Mouse (Mus musculus): ENCODE measurements at regions not wholly inside any gene's neighbourhood (a gene's known extent, or its start where the extent isn't known, plus 50 kb on each side); places are given as distances from the start of the nearest gene placed in this dataset.
"Not testable (repeated sequence)": the region's sequence is repeated elsewhere in the genome, so short reads cannot be mapped to it uniquely, and the experiment has no call there.

- peak; percentile 9; the same call in 1 of the 2 replicates for ATAC-seq
- 11% methylated on average over 18 of the region's 18 CpGs for WGBS
- no peaks in the 10 kb centered on the region for H3K36me3 ChIP-seq (ENCODE audit: control insufficient read depth, insufficient read depth, low read length)
- peak overlapping the region; percentile 11; the same call in 1 of the 2 replicates for H3K9ac ChIP-seq (ENCODE audit: low read depth, low read length)
- H3K4me3 ChIP-seq (ENCODE audit: low read length), result peak overlapping the region; percentile 21
- H3K4me1 ChIP-seq (ENCODE audit: control insufficient read depth, insufficient read depth, low read depth, low read length), result peaks cover 3% of the 10 kb centered on the region; the same call in 1 of the 2 replicates
- H3K9me3 ChIP-seq (ENCODE audit: control insufficient read depth, low read length), result no peaks in the 10 kb centered on the region
- H3K27ac ChIP-seq (ENCODE audit: low read depth, low read length), result peak overlapping the region; percentile 42; the same call in 1 of the 2 replicates
- H3K4me2 ChIP-seq (ENCODE audit: low read length), result peak overlapping the region; percentile 48
- H3K27me3 ChIP-seq (replicated peaks; ENCODE audit: control insufficient read depth, insufficient read depth, low read length), result no peaks in the 10 kb centered on the region
Observed at GRCm38 (mm10) chr8:112257311-112257894, 242.6 kb upstream of the Gm6793 start.

- not testable (repeated sequence) for H3K4me1 ChIP-seq (ENCODE audit: control insufficient read depth, insufficient read depth, low read depth, low read length); H3K36me3 ChIP-seq (ENCODE audit: control insufficient read depth, insufficient read depth, low read length); H3K27ac ChIP-seq (ENCODE audit: low read depth, low read length); H3K9me3 ChIP-seq (ENCODE audit: control insufficient read depth, low read length); H3K4me2 ChIP-seq (ENCODE audit: low read length); H3K9ac ChIP-seq (ENCODE audit: low read depth, low read length); ATAC-seq; H3K4me3 ChIP-seq (ENCODE audit: low read length); H3K27me3 ChIP-seq (replicated peaks; ENCODE audit: control insufficient read depth, insufficient read depth, low read length)
- WGBS, result 91% methylated on average over 2 of the region's 2 CpGs
Observed at GRCm38 (mm10) chr8:112246629-112247028, 231.8 kb upstream of the Gm6793 start.

GRCm38 (mm10) chr8:112238681-112239080 lies 223.8 kb upstream of the Gm6793 start:
- H3K9ac ChIP-seq (ENCODE audit: low read depth, low read length), result no peak overlapping the region
- WGBS, result 43% methylated on average over 9 of the region's 9 CpGs
- no peaks in the 10 kb centered on the region for H3K4me1 ChIP-seq (ENCODE audit: control insufficient read depth, insufficient read depth, low read depth, low read length)
- no peak overlapping the region for H3K4me3 ChIP-seq (ENCODE audit: low read length)
- H3K36me3 ChIP-seq (ENCODE audit: control insufficient read depth, insufficient read depth, low read length), result no peaks in the 10 kb centered on the region
- ATAC-seq, result no peak
- no peak overlapping the region for H3K27ac ChIP-seq (ENCODE audit: low read depth, low read length)
- no peaks in the 10 kb centered on the region for H3K27me3 ChIP-seq (replicated peaks; ENCODE audit: control insufficient read depth, insufficient read depth, low read length)
- H3K9me3 ChIP-seq (ENCODE audit: control insufficient read depth, low read length), result no peaks in the 10 kb centered on the region
- H3K4me2 ChIP-seq (ENCODE audit: low read length), result no peak overlapping the region

- not testable (repeated sequence) for H3K9ac ChIP-seq (ENCODE audit: low read depth, low read length); H3K4me3 ChIP-seq (ENCODE audit: low read length); H3K9me3 ChIP-seq (ENCODE audit: control insufficient read depth, low read length); H3K27me3 ChIP-seq (replicated peaks; ENCODE audit: control insufficient read depth, insufficient read depth, low read length); ATAC-seq; H3K27ac ChIP-seq (ENCODE audit: low read depth, low read length); H3K36me3 ChIP-seq (ENCODE audit: control insufficient read depth, insufficient read depth, low read length); H3K4me1 ChIP-seq (ENCODE audit: control insufficient read depth, insufficient read depth, low read depth, low read length); H3K4me2 ChIP-seq (ENCODE audit: low read length)
- WGBS, result 96% methylated on average over 19 of the region's 19 CpGs
Observed at GRCm38 (mm10) chr8:112236751-112237150, 221.9 kb upstream of the Gm6793 start.

- Histone ChIP-seq H3K36me3 (ENCODE audit: control insufficient read depth, insufficient read depth, low read length) (no peaks in the 10 kb centered on the region), H3K27ac (ENCODE audit: low read depth, low read length) (no peak overlapping the region), H3K27me3 (replicated peaks; ENCODE audit: control insufficient read depth, insufficient read depth, low read length) (no peaks in the 10 kb centered on the region), H3K9ac (ENCODE audit: low read depth, low read length) (no peak overlapping the region), H3K9me3 (ENCODE audit: control insufficient read depth, low read length) (no peaks in the 10 kb centered on the region), H3K4me2 (ENCODE audit: low read length) (no peak overlapping the region), H3K4me1 (ENCODE audit: control insufficient read depth, insufficient read depth, low read depth, low read length) (no peaks in the 10 kb centered on the region), H3K4me3 (ENCODE audit: low read length) (no peak overlapping the region)
- ATAC-seq, result no peak
- WGBS, result 71% methylated on average over 6 of the region's 6 CpGs
Observed at GRCm38 (mm10) chr8:112219656-112220055, 204.8 kb upstream of the Gm6793 start.

- Histone ChIP-seq H3K4me1 (ENCODE audit: control insufficient read depth, insufficient read depth, low read depth, low read length) (no peaks in the 10 kb centered on the region), H3K36me3 (ENCODE audit: control insufficient read depth, insufficient read depth, low read length) (no peaks in the 10 kb centered on the region), H3K27ac (ENCODE audit: low read depth, low read length) (no peak overlapping the region), H3K4me3 (ENCODE audit: low read length) (no peak overlapping the region), H3K9ac (ENCODE audit: low read depth, low read length) (no peak overlapping the region), H3K4me2 (ENCODE audit: low read length) (no peak overlapping the region), H3K27me3 (replicated peaks; ENCODE audit: control insufficient read depth, insufficient read depth, low read length) (no peaks in the 10 kb centered on the region), H3K9me3 (ENCODE audit: control insufficient read depth, low read length) (peaks cover 2% of the 10 kb centered on the region; the same call in 1 of the 2 replicates)
- 90% methylated on average over 5 of the region's 5 CpGs for WGBS
- ATAC-seq, result no peak
Observed at GRCm38 (mm10) chr8:112212170-112212569, 197.3 kb upstream of the Gm6793 start.

GRCm38 (mm10) chr8:112196423-112196822 lies 181.6 kb upstream of the Gm6793 start:
- no peaks in the 10 kb centered on the region; the same call in 1 of the 2 replicates for H3K4me1 ChIP-seq (ENCODE audit: control insufficient read depth, insufficient read depth, low read depth, low read length)
- no peak overlapping the region for H3K4me2 ChIP-seq (ENCODE audit: low read length)
- no peaks in the 10 kb centered on the region for H3K9me3 ChIP-seq (ENCODE audit: control insufficient read depth, low read length)
- ATAC-seq, result no peak
- H3K9ac ChIP-seq (ENCODE audit: low read depth, low read length), result no peak overlapping the region
- no peaks in the 10 kb centered on the region for H3K36me3 ChIP-seq (ENCODE audit: control insufficient read depth, insufficient read depth, low read length)
- 33% methylated on average over 1 of the region's 1 CpGs for WGBS
- H3K4me3 ChIP-seq (ENCODE audit: low read length), result no peak overlapping the region
- no peaks in the 10 kb centered on the region for H3K27me3 ChIP-seq (replicated peaks; ENCODE audit: control insufficient read depth, insufficient read depth, low read length)
- no peak overlapping the region for H3K27ac ChIP-seq (ENCODE audit: low read depth, low read length)

GRCm38 (mm10) chr8:112195880-112196279 lies 181.0 kb upstream of the Gm6793 start:
- no peaks in the 10 kb centered on the region for H3K27me3 ChIP-seq (replicated peaks; ENCODE audit: control insufficient read depth, insufficient read depth, low read length)
- no peaks in the 10 kb centered on the region; the same call in 1 of the 2 replicates for H3K4me1 ChIP-seq (ENCODE audit: control insufficient read depth, insufficient read depth, low read depth, low read length)
- no peak overlapping the region for H3K4me2 ChIP-seq (ENCODE audit: low read length)
- WGBS, result 80% methylated on average over 2 of the region's 2 CpGs
- no peak for ATAC-seq
- H3K27ac ChIP-seq (ENCODE audit: low read depth, low read length), result no peak overlapping the region
- no peak overlapping the region for H3K4me3 ChIP-seq (ENCODE audit: low read length)
- H3K9ac ChIP-seq (ENCODE audit: low read depth, low read length), result no peak overlapping the region
- no peaks in the 10 kb centered on the region for H3K9me3 ChIP-seq (ENCODE audit: control insufficient read depth, low read length)
- H3K36me3 ChIP-seq (ENCODE audit: control insufficient read depth, insufficient read depth, low read length), result no peaks in the 10 kb centered on the region

- ATAC-seq, result no peak
- no peaks in the 10 kb centered on the region for H3K9me3 ChIP-seq (ENCODE audit: control insufficient read depth, low read length)
- WGBS, result 38% methylated on average over 3 of the region's 3 CpGs
- no peak overlapping the region for H3K9ac ChIP-seq (ENCODE audit: low read depth, low read length)
- no peak overlapping the region for H3K27ac ChIP-seq (ENCODE audit: low read depth, low read length)
- no peaks in the 10 kb centered on the region for H3K36me3 ChIP-seq (ENCODE audit: control insufficient read depth, insufficient read depth, low read length)
- H3K27me3 ChIP-seq (replicated peaks; ENCODE audit: control insufficient read depth, insufficient read depth, low read length), result no peaks in the 10 kb centered on the region
- H3K4me3 ChIP-seq (ENCODE audit: low read length), result no peak overlapping the region
- no peaks in the 10 kb centered on the region; the same call in 1 of the 2 replicates for H3K4me1 ChIP-seq (ENCODE audit: control insufficient read depth, insufficient read depth, low read depth, low read length)
- H3K4me2 ChIP-seq (ENCODE audit: low read length), result no peak overlapping the region
Observed at GRCm38 (mm10) chr8:112191846-112192245, 177.0 kb upstream of the Gm6793 start.
